Mouse (Mus musculus): ENCODE results near the gene Idi2.
"Not testable (repeated sequence)": the region's sequence is repeated elsewhere in the genome, so short reads cannot be mapped to it uniquely, and the experiment has no call there.

The Idi2 gene

DNA sequence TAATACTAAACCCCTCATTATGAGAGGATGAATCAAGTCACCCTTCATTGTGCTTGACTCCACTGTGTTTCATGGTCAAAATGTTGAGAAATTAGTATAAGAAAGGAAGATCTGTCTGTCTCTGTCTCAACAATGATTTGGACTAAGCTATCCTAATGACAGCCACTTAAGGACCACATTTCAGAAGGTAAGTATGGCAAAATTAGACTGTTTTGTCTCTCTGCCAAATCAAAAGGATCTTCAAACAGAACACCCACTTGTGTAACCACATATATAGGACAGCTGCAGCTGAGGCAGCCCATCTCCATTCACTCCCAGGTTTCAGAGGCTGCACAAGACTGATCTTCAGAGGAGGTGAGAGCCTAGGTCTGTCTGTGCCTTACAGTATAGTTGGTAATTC, at the start of gene Idi2:
Gene Idi2, plus strand, starts transcription at position 301 of the 400 bp plus-strand sequence.
- not testable (repeated sequence) for DNase-seq (ENCODE audit: low read depth)

DNA sequence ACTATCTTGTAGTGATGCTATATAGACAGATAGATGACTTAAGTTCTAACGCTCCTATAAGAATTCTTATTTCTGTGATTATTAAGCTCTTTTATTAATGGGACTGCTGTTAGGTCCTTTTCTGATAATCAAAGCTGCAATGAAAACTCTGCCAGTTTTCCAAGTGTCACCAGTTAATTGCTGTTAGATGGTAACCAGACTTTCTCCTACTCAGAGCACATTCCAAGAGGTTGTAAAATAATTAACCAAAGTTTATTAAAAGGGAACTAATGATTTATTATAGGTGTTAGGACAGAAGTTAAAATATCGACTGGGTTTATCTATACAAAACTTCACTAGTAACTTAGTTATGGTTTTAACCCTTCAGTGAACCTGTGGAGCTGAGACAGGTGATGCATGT, 46.7 kb upstream of the Idi2 start:
- not testable (repeated sequence) for DNase-seq (ENCODE audit: low read depth)

DNA sequence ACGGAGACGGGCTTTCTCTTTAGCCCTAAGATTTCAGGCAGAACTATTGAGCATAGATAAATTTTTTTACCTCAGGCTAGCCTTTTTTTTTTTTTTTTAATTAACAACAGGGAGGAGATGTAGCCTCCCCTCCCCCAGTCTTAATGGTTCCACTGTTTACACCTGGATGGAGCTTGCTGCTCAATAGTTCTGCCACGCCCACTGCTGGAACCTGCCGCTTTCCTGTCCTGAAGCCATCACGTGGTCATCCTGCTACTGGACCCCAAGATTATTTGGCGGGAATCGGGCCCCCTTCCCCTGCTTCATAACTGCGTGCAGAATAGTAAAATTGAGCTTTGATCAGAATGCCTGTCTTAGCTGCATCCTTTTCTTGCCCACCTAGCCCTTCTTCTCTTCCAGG, 38.8 kb upstream of the Idi2 start:
- not testable (repeated sequence) for DNase-seq (ENCODE audit: low read depth)

DNA sequence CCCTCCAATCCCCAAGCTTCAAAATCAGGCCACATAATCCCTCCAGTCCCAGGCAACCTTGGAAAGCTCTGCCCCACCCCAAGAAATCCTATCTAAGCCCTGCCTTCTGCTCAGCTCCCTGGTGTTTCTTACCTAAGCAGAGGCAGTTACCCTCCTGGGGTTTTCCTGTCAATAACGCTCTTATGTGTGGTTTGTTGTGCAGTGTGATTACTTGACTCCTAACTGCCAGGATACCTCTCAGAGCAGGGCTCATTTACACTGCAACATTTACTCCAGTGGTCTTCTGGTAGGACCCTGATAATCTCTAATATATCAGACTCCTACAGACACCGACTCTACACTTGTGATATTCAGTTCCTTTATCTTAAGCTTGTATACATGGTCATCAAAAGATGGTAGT, 19.2 kb upstream of the Idi2 start:
- no peak for DNase-seq (ENCODE audit: low read depth)

DNA sequence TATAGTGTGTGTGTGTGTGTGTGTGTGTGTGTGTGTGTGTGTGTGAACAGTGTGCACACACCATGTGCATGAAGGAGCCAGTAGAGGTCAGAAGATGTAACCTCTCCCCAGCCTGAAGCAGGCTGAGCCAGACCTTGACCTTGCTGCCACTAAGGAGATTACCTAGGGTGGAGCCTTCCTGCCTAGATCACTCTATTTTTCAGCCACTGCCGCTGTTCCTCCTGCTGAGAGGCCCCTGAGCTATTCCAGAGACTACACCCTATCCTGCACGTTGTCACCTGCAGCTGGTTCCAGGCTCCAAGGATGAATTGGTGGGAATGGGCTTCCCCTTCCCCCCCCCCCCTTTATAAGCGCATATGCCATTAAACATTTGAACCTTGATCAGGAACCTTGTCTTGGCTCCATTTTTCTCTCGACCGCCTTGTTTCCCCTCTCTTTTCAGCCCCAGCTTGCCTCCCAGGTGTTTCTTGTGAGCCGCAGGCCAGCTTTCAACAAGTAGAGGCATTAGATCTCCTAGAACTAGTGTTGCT, 15.0 kb upstream of the Idi2 start:
- not testable (repeated sequence) for DNase-seq (ENCODE audit: low read depth)

DNA sequence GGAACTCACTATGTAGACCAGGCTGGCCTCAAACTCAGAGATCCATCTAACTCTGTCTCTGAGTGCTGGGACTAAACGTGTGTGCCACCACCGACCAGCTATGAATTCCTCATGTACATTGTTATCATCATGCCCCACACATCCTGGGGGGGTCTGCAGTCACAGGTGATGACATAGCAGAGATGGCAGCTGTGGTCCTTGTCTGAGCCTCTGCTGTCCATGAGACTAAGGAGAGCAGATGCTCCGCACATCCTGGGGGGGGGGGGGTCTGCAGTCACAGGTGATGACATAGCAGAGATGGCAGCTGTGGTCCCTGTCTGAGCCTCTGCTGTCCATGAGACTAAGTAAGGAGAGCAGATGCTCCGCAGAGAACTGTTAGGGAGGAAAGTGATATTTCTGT, 11.6 kb upstream of the Idi2 start:
- DNase-seq (ENCODE audit: low read depth): not testable (repeated sequence)

DNA sequence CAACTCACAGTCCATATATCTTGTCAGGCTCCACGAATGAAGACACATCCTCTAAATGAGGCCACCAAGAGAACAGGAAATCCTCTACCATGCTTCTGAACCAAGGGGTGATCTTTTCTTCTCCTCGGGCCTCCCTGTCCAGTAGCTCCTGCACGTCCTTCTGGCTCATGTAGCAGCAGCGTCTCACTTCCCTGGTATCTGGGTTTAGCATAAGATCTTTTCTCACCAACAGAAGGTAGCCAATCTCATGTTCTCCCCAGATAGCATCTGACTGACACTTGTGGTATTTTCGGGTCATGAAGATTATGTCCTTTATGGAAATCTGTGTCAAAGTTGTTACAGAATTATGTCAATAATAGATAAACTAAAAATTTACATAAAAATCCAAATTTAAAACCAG, 11.0 kb upstream of the Idi2 start:
- not testable (repeated sequence) for DNase-seq (ENCODE audit: low read depth)

DNA sequence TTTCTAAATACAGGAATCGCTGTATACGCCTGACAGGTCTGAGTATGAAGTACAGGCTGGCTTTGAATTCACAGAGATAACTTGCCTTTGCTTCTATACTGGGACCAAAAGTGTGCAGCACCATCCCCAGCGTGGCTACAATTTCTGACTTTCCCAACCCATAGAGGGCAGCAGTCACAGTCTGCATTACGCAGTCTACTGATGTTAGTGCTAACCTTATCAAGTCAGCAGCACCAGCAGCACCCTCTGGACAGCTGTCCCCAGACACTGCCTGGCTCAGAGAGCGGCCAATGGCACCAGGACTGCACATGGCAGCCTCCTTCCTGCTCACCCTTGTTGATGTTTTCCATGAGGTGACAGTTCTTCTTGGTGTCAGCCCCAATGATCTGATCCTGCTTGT, 8.8 kb upstream of the Idi2 start:
- not testable (repeated sequence) for DNase-seq (ENCODE audit: low read depth)

DNA sequence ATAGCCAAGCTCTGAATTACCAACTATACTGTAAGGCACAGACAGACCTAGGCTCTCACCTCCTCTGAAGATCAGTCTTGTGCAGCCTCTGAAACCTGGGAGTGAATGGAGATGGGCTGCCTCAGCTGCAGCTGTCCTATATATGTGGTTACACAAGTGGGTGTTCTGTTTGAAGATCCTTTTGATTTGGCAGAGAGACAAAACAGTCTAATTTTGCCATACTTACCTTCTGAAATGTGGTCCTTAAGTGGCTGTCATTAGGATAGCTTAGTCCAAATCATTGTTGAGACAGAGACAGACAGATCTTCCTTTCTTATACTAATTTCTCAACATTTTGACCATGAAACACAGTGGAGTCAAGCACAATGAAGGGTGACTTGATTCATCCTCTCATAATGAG, 4.5 kb upstream of the Idi2 start, which contains the start of gene Gm9745:
Gene Gm9745, minus strand, starts transcription at position 101 of the 400 bp plus-strand sequence.
- DNase-seq (ENCODE audit: low read depth): not testable (repeated sequence)

DNA sequence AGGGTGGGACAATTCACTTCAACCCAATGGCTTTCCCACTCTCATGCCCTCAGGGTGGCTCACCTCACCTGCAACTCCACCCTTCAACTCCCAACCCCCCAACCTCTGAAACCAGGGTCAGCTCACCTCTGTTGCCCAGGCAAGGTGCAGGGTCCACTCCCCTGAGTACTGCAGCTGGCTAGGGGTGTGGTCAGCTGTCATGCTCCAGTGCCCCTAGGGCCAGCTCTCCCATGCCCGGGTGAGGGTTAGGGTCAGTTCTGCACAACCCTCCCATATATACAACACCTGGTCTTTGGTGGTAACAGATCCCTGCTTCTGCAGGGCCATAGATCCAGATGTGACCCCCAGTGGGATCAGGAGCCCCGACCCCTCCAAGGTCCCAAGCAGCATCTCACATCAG, 2.5 kb downstream of the Idi2 start:
- not testable (repeated sequence) for DNase-seq (ENCODE audit: low read depth)

DNA sequence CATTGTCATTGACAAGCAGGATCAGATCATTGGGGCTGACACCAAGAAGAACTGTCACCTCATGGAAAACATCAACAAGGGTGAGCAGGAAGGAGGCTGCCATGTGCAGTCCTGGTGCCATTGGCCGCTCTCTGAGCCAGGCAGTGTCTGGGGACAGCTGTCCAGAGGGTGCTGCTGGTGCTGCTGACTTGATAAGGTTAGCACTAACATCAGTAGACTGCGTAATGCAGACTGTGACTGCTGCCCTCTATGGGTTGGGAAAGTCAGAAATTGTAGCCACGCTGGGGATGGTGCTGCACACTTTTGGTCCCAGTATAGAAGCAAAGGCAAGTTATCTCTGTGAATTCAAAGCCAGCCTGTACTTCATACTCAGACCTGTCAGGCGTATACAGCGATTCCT, 4.2 kb downstream of the Idi2 start:
- not testable (repeated sequence) for DNase-seq (ENCODE audit: low read depth)

DNA sequence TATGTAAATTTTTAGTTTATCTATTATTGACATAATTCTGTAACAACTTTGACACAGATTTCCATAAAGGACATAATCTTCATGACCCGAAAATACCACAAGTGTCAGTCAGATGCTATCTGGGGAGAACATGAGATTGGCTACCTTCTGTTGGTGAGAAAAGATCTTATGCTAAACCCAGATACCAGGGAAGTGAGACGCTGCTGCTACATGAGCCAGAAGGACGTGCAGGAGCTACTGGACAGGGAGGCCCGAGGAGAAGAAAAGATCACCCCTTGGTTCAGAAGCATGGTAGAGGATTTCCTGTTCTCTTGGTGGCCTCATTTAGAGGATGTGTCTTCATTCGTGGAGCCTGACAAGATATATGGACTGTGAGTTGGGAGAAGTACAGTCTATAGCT, 6.4 kb downstream of the Idi2 start:
- not testable (repeated sequence) for DNase-seq (ENCODE audit: low read depth)

DNA sequence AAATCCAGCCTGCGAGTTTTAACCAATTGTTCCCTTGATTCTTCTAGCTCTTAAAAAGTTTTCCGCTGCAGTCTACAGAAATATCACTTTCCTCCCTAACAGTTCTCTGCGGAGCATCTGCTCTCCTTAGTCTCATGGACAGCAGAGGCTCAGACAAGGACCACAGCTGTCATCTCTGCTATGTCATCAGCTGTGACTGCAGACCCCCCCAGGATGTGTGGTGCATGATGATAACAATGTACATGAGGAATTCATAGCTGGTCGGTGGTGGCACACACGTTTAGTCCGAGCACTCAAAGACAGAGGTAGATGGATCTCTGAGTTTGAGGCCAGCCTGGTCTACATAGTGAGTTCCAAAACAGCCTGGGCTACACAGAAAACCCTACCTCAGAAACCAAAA, 6.9 kb downstream of the Idi2 start:
- not testable (repeated sequence) for DNase-seq (ENCODE audit: low read depth)

DNA sequence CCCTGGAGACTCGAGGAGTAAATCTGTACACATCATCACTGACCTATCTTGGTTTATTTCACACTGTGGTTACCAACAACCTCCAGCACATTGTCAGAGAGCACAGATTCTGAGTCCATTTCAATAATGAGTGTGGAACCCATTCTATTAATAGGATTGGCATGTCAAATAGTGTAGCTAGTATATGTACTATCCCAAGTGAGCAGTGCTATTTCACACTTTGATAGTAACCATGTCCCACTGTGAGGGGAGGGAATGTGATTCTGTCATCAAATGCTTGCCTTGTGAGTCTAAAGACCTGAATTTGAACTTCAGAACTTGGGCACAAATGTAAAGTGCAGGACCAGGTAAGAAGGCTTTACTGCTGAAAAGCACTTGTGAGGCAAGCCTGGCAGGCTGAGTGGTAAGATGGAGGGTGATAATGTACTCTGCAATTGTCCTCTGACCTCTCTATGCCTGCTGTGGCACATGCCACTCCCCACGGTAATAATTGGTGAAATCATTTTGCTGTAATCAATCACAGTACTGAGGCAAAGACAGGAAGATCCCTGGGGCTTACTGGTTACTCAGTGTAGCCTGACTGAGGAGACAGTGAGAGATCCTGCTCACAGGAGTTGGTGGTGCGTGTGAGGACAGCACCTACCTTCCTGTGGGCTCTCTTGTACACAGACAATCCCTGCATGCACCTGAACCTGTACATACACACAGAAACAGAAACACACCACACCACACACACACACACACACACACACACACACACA, 8.6 kb downstream of the Idi2 start:
- not testable (repeated sequence) for DNase-seq (ENCODE audit: low read depth)

DNA sequence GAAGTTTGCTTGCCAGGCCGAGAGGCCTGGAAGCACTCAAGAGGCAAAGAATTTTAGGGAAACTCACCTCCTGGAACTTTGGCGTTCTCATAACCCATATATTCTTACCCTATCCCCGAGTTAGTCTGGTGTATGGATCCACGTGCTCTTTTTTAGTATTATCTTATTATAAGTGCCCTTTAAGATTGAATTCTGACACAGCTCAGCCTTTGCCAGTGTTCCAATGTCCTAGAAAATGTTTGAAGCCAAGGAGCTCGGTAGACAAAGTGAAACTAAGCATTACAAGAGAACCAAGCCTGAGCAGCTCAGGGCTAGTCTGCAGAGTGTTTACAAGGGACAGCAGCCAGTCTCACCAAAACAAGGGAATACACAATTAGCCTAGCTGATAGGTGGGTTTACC, 9.6 kb downstream of the Idi2 start:
- DNase-seq (ENCODE audit: low read depth): not testable (repeated sequence)

DNA sequence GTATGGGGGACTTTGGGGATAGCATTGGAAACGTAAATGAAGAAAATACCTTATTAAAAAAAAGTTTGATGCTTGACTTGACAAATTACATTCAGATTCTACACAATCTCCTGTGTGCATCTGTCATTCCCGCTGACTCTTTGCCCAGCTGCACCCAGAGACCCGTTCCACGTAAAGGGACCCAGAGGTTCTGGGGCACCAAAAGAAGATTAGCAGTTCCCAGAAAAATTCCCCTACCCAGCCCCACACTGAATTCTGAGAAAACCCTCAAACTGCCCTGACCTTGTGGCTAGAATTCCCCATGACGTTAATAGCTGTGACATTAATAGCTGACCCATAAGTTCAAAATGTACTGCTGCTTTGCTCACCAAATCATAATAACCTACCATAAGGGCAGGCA, 12.6 kb downstream of the Idi2 start:
- no peak for DNase-seq (ENCODE audit: low read depth)

DNA sequence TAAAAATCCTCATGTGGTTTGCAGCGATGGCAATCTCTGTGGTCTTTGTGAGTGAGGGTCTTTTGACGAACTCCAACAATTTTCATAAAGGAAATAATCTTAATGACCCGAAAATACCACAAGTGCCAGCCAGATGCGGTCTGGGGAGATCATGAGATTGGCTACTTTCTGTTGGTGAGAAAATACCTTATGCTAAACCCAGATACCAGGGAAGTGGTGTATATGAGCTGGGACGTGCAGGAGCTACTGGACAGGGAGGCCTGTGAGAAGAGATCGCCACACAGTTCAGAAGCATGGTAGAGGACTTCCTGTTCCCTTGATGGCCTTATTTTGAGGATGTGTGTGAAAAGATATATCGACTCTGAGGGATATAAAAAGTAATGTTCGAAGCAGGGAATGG, 15.1 kb downstream of the Idi2 start:
- DNase-seq (ENCODE audit: low read depth): no peak

DNA sequence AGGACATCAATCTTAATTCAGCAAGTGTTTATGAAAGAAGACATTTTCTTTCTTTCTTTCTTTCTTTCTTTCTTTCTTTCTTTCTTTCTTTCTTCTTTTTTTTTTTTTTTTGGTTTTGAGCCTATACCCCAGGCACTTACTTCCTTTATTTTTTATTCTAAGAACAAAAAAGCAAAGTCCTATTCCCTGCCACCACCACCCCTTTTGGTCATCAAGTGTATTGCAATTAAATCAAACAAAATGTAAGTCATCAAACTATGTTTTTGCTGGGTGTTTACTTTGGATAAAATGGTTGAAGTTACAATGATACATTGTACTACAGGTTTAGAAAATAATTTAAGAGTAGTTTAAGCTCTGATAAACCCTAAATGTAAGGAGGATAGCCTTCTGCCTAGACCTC, 19.7 kb downstream of the Idi2 start:
- DNase-seq (ENCODE audit: low read depth): no peak

DNA sequence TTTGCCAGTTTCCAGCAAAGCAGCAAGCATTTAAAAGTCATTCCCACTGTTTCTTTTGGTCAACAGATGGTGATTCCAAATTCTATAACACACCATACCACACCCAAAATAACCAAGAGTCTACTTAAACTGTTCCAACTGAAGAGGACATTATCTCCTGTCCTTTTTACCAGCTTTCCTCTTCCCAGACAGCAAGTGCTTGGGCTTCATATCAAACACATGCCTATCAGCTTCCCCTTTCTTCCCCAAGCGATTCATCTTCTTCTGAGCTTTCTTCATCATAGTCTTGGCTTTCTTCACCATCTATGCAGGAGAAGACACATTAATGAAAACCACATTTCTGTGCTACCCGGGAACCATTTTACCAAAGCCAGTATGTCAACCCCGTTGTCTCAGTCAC, 20.3 kb downstream of the Idi2 start:
- no peak for DNase-seq (ENCODE audit: low read depth)

DNA sequence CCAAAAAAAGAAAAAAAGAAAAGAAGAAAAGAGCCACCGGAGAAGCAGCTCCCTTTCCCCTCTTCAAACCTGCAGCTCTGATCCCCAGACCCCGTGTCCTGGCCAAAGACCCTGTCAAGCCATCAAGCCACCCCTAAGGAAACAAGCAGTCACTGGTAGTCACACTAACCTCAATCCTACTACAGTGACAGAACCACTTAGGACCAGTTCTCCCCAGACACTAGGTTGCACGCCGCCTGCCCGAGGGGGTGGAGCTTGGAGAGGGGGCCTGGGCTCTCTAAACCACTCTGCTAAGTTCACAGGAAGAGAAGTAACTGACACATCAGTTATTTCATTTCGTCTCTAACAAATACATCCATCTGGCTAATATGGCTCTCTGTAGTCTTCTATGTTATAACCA, 39.6 kb downstream of the Idi2 start:
- no peak for DNase-seq (ENCODE audit: low read depth)

DNA sequence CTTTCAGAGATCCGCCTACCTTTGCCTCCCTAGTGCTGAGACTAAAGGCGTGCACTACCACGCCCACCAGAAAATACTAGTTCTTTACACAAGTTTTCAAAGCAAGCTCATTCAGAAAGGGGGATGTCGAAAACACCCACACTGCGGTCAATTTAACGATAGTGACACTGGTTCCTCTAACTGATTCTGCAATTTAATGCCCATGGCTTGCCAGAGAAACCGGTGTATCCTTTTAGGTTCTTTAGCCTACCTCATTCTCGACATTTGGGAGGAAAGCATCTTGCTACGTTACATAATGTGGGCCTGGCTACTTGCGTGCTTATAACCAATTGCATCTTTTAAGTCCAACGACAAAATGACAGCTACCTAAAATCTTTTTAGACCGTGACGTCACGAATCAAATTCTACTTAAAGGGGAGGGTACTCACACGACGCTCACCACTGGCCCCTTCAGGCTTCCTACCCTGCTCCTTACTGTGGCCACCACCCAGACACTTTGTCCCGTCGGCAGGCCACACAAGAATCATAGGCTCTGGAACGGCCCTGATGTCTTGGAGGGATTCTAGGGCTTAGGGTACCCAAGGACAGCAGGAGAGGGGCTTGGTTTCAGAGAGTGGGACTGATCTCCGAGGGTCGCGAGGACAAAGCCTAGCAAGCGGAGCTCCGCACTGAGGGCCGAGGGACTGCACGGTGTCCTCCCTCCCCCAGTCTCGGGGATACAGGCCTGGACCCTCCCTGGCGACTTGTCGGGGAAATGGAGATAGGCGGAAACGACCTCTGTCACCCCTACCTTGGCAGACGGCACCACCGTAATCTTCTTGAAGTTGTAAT, 42.7 kb downstream of the Idi2 start:
- DNase-seq (ENCODE audit: low read depth): peak; percentile 81

DNA sequence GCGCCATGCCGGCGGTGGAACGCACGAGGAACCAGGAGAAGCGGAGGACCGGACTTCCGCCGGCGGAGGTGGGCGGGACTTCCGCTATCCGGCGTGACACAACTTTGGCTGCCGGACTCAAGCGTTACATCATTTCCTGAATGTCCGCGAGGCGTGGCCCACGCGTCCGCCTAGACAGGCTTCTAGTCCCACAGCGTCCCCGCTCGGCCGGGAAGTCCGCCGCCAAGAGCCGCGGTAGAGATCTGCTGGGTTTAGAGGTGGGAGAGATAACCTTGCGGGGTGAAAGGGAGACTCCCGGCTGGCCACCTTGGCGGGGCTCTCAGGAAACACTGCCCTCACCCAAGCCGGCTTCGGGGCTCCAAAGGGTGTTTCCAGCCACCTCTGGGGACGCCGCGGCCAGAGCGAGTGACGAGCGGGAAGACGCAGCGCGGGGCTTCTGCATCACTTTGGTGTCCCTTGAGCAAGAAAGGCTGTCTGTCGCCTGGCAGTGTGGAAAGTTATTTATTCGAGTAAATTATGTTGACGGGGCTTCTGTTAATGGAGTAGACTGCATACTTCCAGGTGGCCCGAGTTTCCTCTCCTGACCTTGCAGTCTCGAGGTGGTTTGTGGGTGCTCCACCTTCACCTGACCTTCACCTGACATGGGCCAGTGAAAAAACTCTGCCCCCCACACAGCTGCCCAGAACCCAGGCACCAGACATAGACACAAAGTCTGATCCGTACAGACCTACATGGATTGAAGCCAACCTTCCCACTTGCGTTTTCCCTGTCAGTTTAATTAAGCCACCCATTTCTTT, 43.5 kb downstream of the Idi2 start, which contains the start of gene Gtpbp4:
Gene Gtpbp4, minus strand, starts transcription at position 94 of the 797 bp plus-strand sequence.
- DNase-seq (ENCODE audit: low read depth): peak; percentile 98
